Mouse (Mus musculus) heart, adult 8-10 months (tissue): ENCODE results near the gene Pnmal2. TPM values are rescaled to one million over a fixed set of nuclear protein-coding genes. Genes with fewer than 3 reads are reported as not detected.

Source experiments
- DNase-seq: peaks from one replicate; pipeline ENCODE4 v3.0.0; 2022; ENCODE audit warnings: low spot score
- total RNA-seq, 4 experiments: library from RNA; stranded (reverse); gene quantifications; 2 replicates each; pipeline ENCODE4 v1.2.4; 2022

Pnmal2 gene
- 1 to 10 TPM; 3.5 to 4.9 (median 4.3) TPM for total RNA-seq

- DNase-seq = no peak
Measured at GRCm38 (mm10) chr7:16944061-16944807, at the start of gene Pnmal2. Gene Pnmal2 (plus strand): TSS chr7:16944682.

- DNase-seq = peak; percentile 71
Measured at GRCm38 (mm10) chr7:16895000-16895399, 49.5 kb upstream of the Pnmal2 start.

GRCm38 (mm10) chr7:16895511-16895910, 49.0 kb upstream of the Pnmal2 start:
- no peak for DNase-seq

DNA sequence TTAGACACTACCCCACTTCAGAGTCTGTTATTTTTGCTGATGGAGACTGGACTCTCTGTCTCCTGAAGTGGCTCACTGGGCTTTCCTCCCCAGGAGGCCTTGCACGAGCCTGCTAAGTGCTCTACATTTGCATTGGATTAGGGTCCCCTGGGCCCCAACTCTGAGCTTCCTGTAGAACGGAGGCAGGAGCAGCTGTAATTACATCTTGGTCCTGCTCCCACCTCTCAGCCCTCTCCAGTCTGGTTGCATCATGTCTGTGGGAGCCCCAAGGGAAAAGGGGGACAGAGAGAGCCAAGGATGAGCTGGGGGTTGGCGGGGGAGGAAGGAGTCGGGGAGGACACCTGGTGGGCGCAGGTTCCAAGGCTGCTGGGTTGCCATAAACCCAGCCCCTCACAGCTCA, 44.0 kb upstream of the Pnmal2 start:
- DNase-seq = no peak

DNA sequence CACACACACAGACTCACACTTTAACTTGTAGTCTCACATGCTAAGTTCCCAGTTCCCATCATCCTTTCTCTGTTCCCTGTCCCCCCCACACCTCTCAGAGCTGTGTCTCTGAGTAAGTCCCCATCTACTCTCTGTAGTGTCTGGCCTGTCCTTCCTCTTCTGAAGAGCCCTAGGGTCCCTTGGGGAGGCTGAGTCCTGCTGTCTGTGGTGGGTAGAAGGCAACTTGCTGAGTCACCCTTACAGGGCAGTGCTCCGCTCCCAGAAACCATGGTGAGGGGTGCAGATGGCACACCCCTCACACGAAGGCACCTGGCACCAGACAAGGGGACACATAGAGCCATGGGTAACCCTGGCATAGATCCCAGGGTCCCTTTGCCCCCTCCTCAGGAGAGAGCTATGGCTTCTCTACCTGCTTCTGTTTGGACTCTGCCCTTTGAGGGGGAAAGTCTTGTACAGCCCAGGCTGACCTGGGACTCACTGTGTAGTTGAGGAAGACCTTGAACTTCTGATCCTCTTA, 41.0 kb upstream of the Pnmal2 start:
- DNase-seq = no peak

DNA sequence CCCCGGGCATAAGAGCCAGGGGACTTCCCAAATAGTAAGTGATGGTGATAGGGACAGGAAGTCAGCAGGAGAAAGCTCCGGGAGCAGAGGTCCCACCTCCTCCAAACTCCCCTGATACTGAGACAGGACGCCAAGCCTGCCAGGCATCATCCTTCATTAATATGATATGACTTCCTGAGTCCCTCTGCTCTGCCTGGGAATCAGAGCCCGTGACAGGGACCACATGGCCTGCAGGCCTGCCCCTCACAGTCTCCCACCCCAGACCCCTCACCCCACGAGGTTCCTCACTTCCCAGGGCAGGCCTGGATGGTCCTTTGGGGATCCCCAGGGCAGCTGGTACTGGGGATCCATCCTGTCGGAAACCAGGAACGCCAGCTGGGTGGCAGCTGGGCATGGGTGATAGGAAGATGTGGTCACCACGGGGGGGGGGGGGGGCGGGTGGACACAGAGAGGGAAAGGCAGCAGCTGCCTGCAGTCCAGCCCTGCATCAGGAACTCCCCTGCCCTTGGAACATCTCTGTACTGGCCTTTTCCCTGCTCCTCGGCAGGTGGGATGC, 40.3 kb upstream of the Pnmal2 start:
- DNase-seq = no peak

GRCm38 (mm10) chr7:16905491-16906021, 38.9 kb upstream of the Pnmal2 start:
- peak; percentile 63 for DNase-seq

DNA sequence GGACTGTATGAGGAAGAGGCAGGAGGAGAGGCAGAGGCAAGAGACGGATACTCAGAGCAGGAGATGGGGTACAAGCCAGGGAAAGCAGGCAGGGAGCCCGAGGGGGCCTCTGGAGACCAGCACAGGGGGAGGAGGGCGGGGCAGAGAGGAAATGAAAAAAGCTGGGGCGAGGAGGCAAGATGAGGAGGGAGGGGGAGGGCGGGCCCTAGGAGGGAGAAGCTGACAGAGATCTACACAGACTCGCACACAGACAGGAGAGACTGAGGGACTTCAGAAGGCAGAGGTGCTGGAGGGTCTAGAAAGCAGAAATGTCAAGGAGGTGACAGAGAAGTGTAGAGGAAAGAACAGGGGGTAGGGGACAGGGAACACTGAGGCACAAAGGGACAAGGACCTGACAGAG, 38.2 kb upstream of the Pnmal2 start, which contains the start of gene Ptgir:
Ptgir (plus strand) TSS at position 210 of the 400 bp plus-strand sequence.
- peak; percentile 74 for DNase-seq

DNA sequence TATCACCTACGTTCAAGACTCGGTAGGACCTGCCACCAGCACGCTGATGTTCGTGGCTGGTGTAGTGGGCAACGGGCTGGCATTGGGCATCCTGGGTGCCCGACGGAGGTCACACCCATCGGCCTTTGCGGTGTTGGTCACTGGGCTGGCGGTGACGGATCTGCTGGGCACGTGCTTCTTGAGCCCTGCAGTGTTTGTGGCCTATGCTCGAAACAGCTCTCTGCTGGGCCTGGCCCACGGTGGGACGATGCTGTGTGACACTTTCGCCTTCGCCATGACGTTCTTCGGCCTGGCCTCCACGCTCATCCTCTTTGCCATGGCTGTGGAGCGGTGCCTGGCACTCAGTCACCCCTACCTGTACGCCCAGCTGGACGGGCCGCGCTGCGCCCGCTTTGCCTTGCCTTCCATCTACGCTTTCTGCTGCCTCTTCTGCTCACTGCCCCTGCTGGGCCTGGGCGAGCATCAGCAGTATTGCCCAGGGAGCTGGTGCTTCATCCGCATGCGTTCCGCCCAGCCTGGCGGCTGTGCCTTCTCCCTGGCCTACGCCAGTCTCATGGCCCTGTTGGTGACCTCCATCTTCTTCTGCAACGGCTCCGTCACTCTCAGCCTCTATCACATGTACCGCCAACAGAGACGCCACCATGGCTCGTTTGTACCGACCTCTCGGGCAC, 37.5 kb upstream of the Pnmal2 start:
- DNase-seq = no peak

GRCm38 (mm10) chr7:16907842-16908241, 36.6 kb upstream of the Pnmal2 start:
- DNase-seq = no peak

- DNase-seq = no peak
Measured at GRCm38 (mm10) chr7:16908367-16908766, 36.1 kb upstream of the Pnmal2 start.

GRCm38 (mm10) chr7:16908859-16909258, 35.6 kb upstream of the Pnmal2 start:
- DNase-seq = no peak

- no peak for DNase-seq
Measured at GRCm38 (mm10) chr7:16909909-16910308, 34.6 kb upstream of the Pnmal2 start.

- DNase-seq = no peak
Measured at GRCm38 (mm10) chr7:16911904-16912303, 32.6 kb upstream of the Pnmal2 start.

DNA sequence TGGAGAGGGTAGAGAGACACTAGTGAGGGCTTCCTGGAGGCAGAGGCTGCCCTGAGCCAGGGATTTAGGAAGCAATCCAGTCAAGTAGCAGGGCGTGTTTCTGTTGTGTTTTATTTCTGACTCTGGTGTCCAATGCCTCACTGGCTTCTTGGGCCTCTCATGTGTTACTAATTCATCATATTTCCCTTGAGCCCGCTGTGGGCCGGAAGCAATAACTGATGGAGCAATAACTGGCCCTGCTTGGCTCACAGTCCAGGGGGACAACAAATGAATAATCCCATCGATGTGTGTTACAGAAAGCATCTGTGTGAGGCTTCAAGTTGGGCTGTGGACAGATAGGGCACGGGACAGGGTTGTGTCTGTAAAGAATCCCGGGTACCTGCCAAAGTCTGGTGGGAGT, 32.1 kb upstream of the Pnmal2 start:
- peak; percentile 54 for DNase-seq

GRCm38 (mm10) chr7:16913806-16914452, 30.6 kb upstream of the Pnmal2 start:
- peak; percentile 79 for DNase-seq

GRCm38 (mm10) chr7:16914453-16915343, 29.8 kb upstream of the Pnmal2 start:
- DNase-seq = no peak

DNA sequence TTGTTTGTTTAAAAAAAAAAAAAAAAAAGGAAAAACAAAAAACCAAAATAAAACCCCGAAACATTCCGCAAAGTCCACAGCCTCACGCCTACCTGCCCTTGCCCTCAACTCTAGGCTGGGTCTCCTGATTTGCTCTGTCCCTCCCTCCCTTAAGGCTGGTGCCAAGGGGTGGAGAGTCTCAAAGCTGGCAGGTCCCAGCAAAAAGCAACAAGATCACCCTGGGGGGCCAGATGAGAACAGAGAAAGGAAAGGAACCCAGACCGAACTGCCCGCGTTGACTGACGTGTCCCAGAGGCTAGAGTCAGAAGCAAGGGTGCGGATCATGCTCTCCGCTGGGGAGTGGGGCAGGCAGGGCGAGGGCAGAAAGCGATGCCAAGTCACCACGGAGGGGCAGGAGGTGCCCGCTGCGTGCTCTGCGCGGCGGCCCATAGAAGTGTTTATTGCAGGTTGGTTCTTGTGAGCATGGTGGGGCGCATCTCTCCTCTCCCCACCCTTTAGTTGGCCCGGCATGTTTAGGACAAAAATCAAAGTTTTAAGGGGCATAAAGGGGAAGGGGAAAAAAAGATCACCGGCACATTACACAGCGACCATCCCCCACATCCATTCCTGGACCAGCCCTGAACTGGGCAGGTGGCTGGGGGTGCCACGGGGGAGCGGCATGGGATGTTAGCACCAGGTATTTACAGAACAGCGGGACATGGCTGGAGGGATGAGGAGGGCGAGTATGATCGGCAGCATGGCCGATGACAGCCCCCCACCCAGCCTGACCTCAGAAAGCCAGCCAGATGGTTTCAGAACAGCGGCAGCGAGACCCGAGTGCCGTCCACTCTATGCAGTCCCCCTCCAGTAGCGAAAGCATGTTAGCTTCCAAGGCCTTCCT, 28.8 kb upstream of the Pnmal2 start:
- DNase-seq = no peak

- no peak for DNase-seq
Measured at GRCm38 (mm10) chr7:16916342-16917265, 27.9 kb upstream of the Pnmal2 start.
